Mouse (Mus musculus): ENCODE measurements at regions not wholly inside any gene's neighbourhood (a gene's known extent, or its start where the extent isn't known, plus 50 kb on each side); places are given as distances from the start of the nearest gene placed in this dataset.

DNA sequence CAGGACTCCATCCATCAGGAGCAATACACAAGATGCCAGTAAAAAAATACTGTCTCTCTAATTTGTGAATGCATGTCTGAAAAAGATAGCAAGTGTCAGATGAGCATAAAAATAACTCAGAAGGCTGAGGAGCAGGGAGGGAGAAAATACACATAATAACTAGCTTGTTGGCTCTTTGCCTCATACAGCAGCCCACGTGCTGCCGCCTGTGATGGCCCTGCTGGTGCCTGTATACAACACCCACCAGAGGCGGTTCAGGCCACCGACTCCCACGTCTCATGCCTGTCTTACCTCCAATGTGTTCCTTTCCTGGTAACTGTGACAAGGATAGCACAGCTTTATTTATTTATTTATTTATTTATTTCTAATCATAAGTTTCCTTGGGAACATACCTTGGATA lies 119.5 kb upstream of the Sgk1 start:
- H3K27me3 ChIP-seq (replicated peaks; ENCODE audit: control insufficient read depth, insufficient read depth, low read length): no peaks in the 10 kb centered on the region
- H3K9ac ChIP-seq (ENCODE audit: low read depth, low read length): no peak overlapping the region
- no peak overlapping the region for H3K27ac ChIP-seq (ENCODE audit: low read depth, low read length)
- H3K9me3 ChIP-seq (ENCODE audit: control insufficient read depth, low read length): no peaks in the 10 kb centered on the region
- H3K36me3 ChIP-seq (ENCODE audit: control insufficient read depth, insufficient read depth, low read length): no peaks in the 10 kb centered on the region
- no peak overlapping the region for H3K4me3 ChIP-seq (ENCODE audit: low read length)
- no peaks in the 10 kb centered on the region for H3K4me1 ChIP-seq (ENCODE audit: control insufficient read depth, insufficient read depth, low read depth, low read length)
- no peak for ATAC-seq
- 82% methylated on average over 5 of the region's 5 CpGs for WGBS
- H3K4me2 ChIP-seq (ENCODE audit: low read length): no peak overlapping the region

DNA sequence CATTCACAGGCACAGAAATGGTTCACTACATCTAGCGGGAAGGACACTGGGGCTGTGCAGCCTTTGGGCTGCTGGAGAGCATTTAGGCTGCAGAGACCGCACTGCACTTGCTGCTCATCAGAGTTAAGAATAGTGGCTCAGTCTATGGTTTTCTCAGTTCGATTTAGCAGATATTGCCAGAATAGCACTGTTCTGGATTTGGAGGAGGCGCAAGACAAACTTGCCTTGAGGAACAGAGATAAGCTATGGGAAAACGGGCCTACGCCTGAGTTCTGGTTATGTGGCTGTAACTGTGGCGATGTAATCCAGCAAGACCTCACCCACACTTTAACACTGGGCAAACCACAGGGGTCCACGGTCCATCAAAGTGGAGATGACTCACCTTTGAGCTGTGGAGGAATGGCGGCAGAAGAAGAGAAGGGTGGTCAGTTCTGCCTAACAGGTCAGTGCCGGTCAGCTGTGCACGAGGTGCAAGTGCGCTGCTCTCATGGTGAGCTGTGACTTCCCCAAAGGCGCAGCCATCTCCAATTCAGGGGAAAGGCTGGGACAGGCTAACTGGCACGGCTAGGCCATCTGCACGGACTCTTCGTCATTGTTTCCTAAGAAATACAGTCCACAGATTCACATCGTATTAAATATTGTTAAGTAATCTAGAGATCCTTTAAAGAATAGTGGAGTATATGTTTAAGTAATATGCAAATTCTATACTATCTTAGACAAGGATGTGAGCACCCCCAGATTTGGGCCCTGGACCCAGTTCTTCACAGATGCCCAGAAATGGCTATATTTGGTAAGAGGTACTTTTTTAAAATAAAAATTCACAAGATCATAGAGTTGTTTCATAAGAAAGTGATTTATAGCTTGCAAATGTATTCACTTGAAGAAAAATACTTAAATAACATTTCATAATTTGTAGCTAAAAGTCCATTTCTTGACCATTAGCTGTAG lies 118.7 kb upstream of the Sgk1 start:
- Histone ChIP-seq H3K4me1 (ENCODE audit: control insufficient read depth, insufficient read depth, low read depth, low read length) (no peaks in the 10 kb centered on the region), H3K27ac (ENCODE audit: low read depth, low read length) (no peak overlapping the region), H3K4me3 (ENCODE audit: low read length) (no peak overlapping the region), H3K9me3 (ENCODE audit: control insufficient read depth, low read length) (no peaks in the 10 kb centered on the region), H3K36me3 (ENCODE audit: control insufficient read depth, insufficient read depth, low read length) (no peaks in the 10 kb centered on the region), H3K4me2 (ENCODE audit: low read length) (no peak overlapping the region), H3K27me3 (replicated peaks; ENCODE audit: control insufficient read depth, insufficient read depth, low read length) (no peaks in the 10 kb centered on the region), H3K9ac (ENCODE audit: low read depth, low read length) (no peak overlapping the region)
- WGBS: 95% methylated on average over 17 of the region's 17 CpGs
- no peak for ATAC-seq

- Histone ChIP-seq H3K27me3 (replicated peaks; ENCODE audit: control insufficient read depth, insufficient read depth, low read length) (no peaks in the 10 kb centered on the region), H3K27ac (ENCODE audit: low read depth, low read length) (no peak overlapping the region), H3K9me3 (ENCODE audit: control insufficient read depth, low read length) (no peaks in the 10 kb centered on the region), H3K4me2 (ENCODE audit: low read length) (no peak overlapping the region), H3K4me1 (ENCODE audit: control insufficient read depth, insufficient read depth, low read depth, low read length) (no peaks in the 10 kb centered on the region), H3K36me3 (ENCODE audit: control insufficient read depth, insufficient read depth, low read length) (no peaks in the 10 kb centered on the region), H3K4me3 (ENCODE audit: low read length) (no peak overlapping the region), H3K9ac (ENCODE audit: low read depth, low read length) (no peak overlapping the region)
- no peak for ATAC-seq
- WGBS: 91% methylated on average over 8 of the region's 8 CpGs
Measured at GRCm38 (mm10) chr10:21764090-21764489, 117.9 kb upstream of the Sgk1 start.

GRCm38 (mm10) chr10:21764891-21765290 lies 117.1 kb upstream of the Sgk1 start:
- Histone ChIP-seq H3K27me3 (replicated peaks; ENCODE audit: control insufficient read depth, insufficient read depth, low read length) (no peaks in the 10 kb centered on the region), H3K9me3 (ENCODE audit: control insufficient read depth, low read length) (no peaks in the 10 kb centered on the region), H3K4me2 (ENCODE audit: low read length) (no peak overlapping the region), H3K9ac (ENCODE audit: low read depth, low read length) (no peak overlapping the region), H3K36me3 (ENCODE audit: control insufficient read depth, insufficient read depth, low read length) (no peaks in the 10 kb centered on the region), H3K4me1 (ENCODE audit: control insufficient read depth, insufficient read depth, low read depth, low read length) (no peaks in the 10 kb centered on the region), H3K4me3 (ENCODE audit: low read length) (no peak overlapping the region), H3K27ac (ENCODE audit: low read depth, low read length) (no peak overlapping the region)
- 89% methylated on average over 13 of the region's 13 CpGs for WGBS
- ATAC-seq: no peak

DNA sequence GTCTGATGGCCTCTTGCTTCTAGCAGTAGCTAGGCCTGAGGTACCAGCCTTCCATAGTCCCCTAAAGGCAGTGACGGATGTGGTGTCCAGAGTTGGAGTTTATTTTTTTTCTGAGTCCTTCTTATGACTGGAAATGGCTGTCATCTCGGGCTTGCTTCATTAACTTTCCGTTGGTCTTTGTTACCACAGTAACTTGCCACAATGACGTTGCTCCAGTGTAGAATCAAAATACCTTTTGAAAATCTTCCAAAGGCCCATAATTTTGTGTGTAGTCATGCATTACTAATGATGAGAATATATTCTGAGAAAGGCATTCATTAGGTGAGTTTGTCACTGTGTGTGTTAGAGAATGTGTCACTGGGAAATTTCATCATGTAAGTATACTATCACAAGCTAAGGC lies 108.4 kb upstream of the Sgk1 start:
- WGBS: 54% methylated on average over 4 of the region's 4 CpGs
- Histone ChIP-seq H3K4me2 (ENCODE audit: low read length) (no peak overlapping the region), H3K9me3 (ENCODE audit: control insufficient read depth, low read length) (no peaks in the 10 kb centered on the region), H3K4me1 (ENCODE audit: control insufficient read depth, insufficient read depth, low read depth, low read length) (no peaks in the 10 kb centered on the region), H3K27me3 (replicated peaks; ENCODE audit: control insufficient read depth, insufficient read depth, low read length) (no peaks in the 10 kb centered on the region), H3K27ac (ENCODE audit: low read depth, low read length) (no peak overlapping the region), H3K36me3 (ENCODE audit: control insufficient read depth, insufficient read depth, low read length) (no peaks in the 10 kb centered on the region), H3K4me3 (ENCODE audit: low read length) (no peak overlapping the region), H3K9ac (ENCODE audit: low read depth, low read length) (no peak overlapping the region)
- no peak for ATAC-seq

DNA sequence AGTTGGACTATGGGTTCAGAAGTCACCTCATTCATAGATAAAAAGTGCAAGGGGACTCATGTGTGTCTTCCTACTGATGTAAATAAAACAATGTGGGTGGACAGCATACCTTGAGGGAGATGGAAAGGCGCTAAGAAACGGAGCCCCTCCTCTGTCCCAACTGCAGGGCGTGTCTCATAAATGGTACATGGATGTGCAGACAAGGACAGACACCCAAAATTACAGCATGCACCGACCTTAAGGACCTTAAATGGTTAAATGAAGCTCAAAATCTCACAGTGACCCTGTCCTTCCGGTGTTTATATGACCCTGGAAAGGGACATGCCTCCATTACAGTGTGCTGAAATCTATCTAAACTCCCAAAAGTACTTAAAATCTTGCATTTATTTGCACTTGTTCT lies 106.5 kb upstream of the Sgk1 start:
- WGBS: 87% methylated on average over 5 of the region's 5 CpGs
- Histone ChIP-seq H3K4me2 (ENCODE audit: low read length) (no peak overlapping the region), H3K9me3 (ENCODE audit: control insufficient read depth, low read length) (no peaks in the 10 kb centered on the region), H3K27ac (ENCODE audit: low read depth, low read length) (no peak overlapping the region), H3K9ac (ENCODE audit: low read depth, low read length) (no peak overlapping the region), H3K4me3 (ENCODE audit: low read length) (no peak overlapping the region), H3K36me3 (ENCODE audit: control insufficient read depth, insufficient read depth, low read length) (no peaks in the 10 kb centered on the region), H3K4me1 (ENCODE audit: control insufficient read depth, insufficient read depth, low read depth, low read length) (no peaks in the 10 kb centered on the region), H3K27me3 (replicated peaks; ENCODE audit: control insufficient read depth, insufficient read depth, low read length) (no peaks in the 10 kb centered on the region)
- ATAC-seq: no peak

- H3K4me1 ChIP-seq (ENCODE audit: control insufficient read depth, insufficient read depth, low read depth, low read length): no peaks in the 10 kb centered on the region
- H3K27ac ChIP-seq (ENCODE audit: low read depth, low read length): no peak overlapping the region
- 57% methylated on average over 12 of the region's 12 CpGs for WGBS
- H3K9me3 ChIP-seq (ENCODE audit: control insufficient read depth, low read length): no peaks in the 10 kb centered on the region
- no peak overlapping the region for H3K4me3 ChIP-seq (ENCODE audit: low read length)
- no peak overlapping the region for H3K4me2 ChIP-seq (ENCODE audit: low read length)
- ATAC-seq: no peak
- H3K9ac ChIP-seq (ENCODE audit: low read depth, low read length): no peak overlapping the region
- no peaks in the 10 kb centered on the region for H3K27me3 ChIP-seq (replicated peaks; ENCODE audit: control insufficient read depth, insufficient read depth, low read length)
- H3K36me3 ChIP-seq (ENCODE audit: control insufficient read depth, insufficient read depth, low read length): no peaks in the 10 kb centered on the region
Measured at GRCm38 (mm10) chr10:21775911-21776761, 105.8 kb upstream of the Sgk1 start.

DNA sequence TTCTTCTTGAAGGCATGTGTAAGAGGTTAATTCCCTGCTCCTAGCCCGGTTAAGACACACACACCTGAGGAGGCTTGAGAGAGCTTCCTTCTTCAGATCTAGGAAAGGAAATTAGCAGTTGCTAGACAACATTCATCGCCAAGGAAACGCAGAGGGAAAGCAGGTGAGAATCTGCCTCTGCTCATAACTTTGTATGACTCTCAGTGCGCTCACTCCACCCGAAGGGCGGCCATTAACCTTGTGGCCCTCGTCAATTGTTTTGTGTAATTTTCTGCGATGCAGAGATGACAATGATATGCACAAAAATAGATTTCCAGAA lies 105.3 kb upstream of the Sgk1 start:
- H3K27me3 ChIP-seq (replicated peaks; ENCODE audit: control insufficient read depth, insufficient read depth, low read length): no peaks in the 10 kb centered on the region
- H3K27ac ChIP-seq (ENCODE audit: low read depth, low read length): no peak overlapping the region
- no peaks in the 10 kb centered on the region for H3K4me1 ChIP-seq (ENCODE audit: control insufficient read depth, insufficient read depth, low read depth, low read length)
- no peak overlapping the region for H3K9ac ChIP-seq (ENCODE audit: low read depth, low read length)
- no peaks in the 10 kb centered on the region for H3K36me3 ChIP-seq (ENCODE audit: control insufficient read depth, insufficient read depth, low read length)
- no peaks in the 10 kb centered on the region for H3K9me3 ChIP-seq (ENCODE audit: control insufficient read depth, low read length)
- no peak overlapping the region for H3K4me2 ChIP-seq (ENCODE audit: low read length)
- WGBS: 65% methylated on average over 8 of the region's 8 CpGs
- H3K4me3 ChIP-seq (ENCODE audit: low read length): no peak overlapping the region
- ATAC-seq: no peak

GRCm38 (mm10) chr10:21777103-21777502 lies 104.9 kb upstream of the Sgk1 start:
- Histone ChIP-seq H3K9ac (ENCODE audit: low read depth, low read length) (no peak overlapping the region), H3K9me3 (ENCODE audit: control insufficient read depth, low read length) (no peaks in the 10 kb centered on the region), H3K4me3 (ENCODE audit: low read length) (no peak overlapping the region), H3K4me2 (ENCODE audit: low read length) (no peak overlapping the region), H3K4me1 (ENCODE audit: control insufficient read depth, insufficient read depth, low read depth, low read length) (no peaks in the 10 kb centered on the region), H3K36me3 (ENCODE audit: control insufficient read depth, insufficient read depth, low read length) (no peaks in the 10 kb centered on the region), H3K27ac (ENCODE audit: low read depth, low read length) (no peak overlapping the region), H3K27me3 (replicated peaks; ENCODE audit: control insufficient read depth, insufficient read depth, low read length) (no peaks in the 10 kb centered on the region)
- ATAC-seq: no peak
- WGBS: 92% methylated on average over 3 of the region's 3 CpGs
